Mouse (Mus musculus): ENCODE data around the gene Hist2h2bb.
A peak's percentile ranks its signal among the peaks of the same experiment; 100 is the strongest.

- TF ChIP-seq GATA1 (IDR thresholded peaks at IDR 0.05; ENCODE audit: borderline replicate concordance, low read length) (no peak), FLI1 (IDR thresholded peaks at IDR 0.05; ENCODE audit: low read length) (peak; percentile 53; the same call in 1 of the 2 replicates)
Measured at GRCm38 (mm10) chr3:96262979-96263550, 6.5 kb upstream of the Hist2h2bb start, which contains the start of gene Hist2h4.

Data from megakaryocyte, embryonic 14.5 days (primary cell).